Mouse (Mus musculus) lung, postnatal 25 days (tissue): ENCODE measurements at regions not wholly inside any gene's neighbourhood (a gene's known extent, or its start where the extent isn't known, plus 50 kb on each side); places are given as distances from the start of the nearest gene placed in this dataset.

Experiments
- DNase-seq: peaks from one replicate; pipeline ENCODE4 v3.0.0; 2022; ENCODE audit warnings: low spot score

DNA sequence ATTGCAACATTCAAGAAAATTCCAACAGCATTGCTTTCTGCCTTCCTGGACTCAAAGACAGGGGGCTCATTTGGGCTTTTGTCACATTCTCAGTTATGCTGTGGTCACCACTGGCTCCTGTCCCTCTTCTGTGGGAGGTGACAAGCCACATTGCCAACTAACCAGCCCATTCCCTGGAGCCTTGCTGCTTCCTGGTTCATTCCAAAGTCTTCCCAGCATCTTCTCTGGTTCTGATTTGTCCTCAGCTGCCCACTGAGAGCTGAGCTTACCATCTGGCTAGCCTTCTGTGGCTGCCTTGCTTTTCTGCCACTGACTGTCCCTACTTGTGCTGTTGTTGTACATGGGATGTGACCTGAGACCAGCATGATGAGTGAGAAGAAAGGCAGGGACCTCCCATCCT lies 111.0 kb downstream of the Cxcl12 start:
- no peak for DNase-seq

GRCm38 (mm10) chr6:117279786-117280411 lies 111.6 kb downstream of the Cxcl12 start:
- DNase-seq, result no peak

DNA sequence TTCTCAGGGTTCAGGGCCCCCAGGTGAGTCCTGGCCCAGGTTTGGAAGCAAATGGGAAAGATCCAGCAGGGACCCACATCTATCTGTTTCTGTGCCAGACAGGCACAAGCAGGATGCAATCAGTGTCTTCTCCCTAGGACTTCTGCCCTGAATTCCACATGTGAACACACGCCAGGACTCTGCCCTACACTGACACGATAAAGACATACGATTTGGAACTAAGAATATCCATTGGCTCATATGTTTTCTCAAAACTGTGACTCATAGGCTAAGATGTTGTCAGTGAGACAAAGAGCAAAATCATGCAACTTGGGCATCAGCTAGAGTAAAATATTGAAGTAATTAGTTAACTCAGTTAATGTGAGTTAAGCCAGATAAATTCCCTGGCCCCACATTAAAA lies 112.6 kb downstream of the Cxcl12 start:
- no peak for DNase-seq

DNA sequence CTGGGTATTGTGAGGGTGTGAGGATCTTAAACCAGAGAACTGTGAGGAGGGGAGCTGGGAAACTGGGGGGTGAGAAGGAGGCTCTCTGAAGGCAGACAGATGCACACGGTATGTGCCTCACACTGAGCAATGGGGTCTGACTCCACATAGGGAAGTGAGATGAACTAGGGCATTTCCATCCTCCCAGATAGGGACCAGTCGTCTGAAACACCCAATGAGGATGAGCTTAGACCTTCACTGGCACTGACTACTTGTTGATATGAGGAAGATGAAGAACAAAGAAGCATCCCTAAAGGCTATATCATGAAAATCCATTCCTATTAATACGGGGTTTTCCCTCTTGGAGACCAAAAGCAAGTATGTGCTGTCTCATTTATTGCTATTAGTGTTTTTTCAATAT lies 115.3 kb downstream of the Cxcl12 start:
- no peak for DNase-seq

DNA sequence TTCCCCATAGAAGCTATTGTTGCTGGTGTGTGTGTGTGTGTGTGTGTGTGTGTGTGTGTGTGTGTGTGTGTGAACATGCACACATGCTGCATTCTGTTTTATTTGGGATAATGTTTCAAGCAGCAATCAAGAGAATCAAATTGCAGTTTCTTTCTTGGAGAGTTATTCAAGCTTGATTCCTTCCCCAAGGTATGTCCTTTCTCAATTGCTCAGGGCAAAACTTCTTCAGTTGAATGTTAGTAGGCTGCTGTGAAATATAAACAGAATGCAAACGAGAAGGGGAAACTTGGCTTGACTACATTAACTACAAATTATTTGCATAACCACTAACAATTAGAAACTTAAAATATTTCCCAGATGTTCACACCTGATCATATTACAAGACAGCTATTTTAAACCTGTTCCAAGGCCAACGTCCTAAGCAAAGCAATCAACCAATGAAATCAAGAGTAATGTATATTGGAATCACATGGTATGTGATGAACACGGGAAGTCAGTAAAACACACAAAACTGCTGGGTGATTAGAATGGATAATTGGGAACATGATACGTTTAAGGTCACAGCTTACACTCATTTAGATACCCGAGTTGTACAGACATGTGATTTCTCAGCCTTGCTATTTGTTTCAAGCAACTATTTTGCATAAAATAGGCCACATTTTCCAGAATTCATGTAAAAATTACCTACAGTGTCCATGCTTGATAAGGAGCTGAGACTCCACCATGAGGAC lies 116.2 kb downstream of the Cxcl12 start:
- DNase-seq, result no peak

- no peak for DNase-seq
Observed at GRCm38 (mm10) chr6:117287396-117287795, 119.1 kb downstream of the Cxcl12 start.

- DNase-seq, result no peak
Observed at GRCm38 (mm10) chr6:117293780-117294465, 125.6 kb downstream of the Cxcl12 start.

GRCm38 (mm10) chr6:117297918-117298317 lies 129.6 kb downstream of the Cxcl12 start:
- DNase-seq, result no peak

- DNase-seq, result peak; percentile 11
Observed at GRCm38 (mm10) chr6:117299503-117300288, 131.4 kb downstream of the Cxcl12 start.

DNA sequence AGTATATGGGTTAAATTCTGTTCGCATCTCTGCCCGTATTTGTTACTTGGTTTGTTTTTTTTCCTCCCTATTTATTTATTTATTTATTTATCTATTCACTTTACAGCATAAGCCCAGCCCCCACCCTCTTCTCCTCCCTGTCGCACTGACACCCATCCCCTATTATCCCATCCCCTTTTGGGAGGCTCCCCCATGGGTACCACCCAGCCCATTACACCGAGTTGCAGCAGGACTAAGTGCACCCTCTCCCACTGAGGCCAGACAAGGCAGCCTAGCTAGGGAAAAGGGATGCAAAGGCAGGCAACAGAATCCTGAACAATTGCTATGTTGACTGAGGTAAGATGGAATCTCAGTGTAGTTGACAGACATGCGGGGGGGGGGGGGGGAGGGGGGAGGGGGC lies 135.0 kb downstream of the Cxcl12 start:
- no peak for DNase-seq

GRCm38 (mm10) chr6:117305736-117306250 lies 137.5 kb downstream of the Cxcl12 start:
- no peak for DNase-seq

- DNase-seq, result no peak
Observed at GRCm38 (mm10) chr6:117308636-117309035, 140.3 kb downstream of the Cxcl12 start.

DNA sequence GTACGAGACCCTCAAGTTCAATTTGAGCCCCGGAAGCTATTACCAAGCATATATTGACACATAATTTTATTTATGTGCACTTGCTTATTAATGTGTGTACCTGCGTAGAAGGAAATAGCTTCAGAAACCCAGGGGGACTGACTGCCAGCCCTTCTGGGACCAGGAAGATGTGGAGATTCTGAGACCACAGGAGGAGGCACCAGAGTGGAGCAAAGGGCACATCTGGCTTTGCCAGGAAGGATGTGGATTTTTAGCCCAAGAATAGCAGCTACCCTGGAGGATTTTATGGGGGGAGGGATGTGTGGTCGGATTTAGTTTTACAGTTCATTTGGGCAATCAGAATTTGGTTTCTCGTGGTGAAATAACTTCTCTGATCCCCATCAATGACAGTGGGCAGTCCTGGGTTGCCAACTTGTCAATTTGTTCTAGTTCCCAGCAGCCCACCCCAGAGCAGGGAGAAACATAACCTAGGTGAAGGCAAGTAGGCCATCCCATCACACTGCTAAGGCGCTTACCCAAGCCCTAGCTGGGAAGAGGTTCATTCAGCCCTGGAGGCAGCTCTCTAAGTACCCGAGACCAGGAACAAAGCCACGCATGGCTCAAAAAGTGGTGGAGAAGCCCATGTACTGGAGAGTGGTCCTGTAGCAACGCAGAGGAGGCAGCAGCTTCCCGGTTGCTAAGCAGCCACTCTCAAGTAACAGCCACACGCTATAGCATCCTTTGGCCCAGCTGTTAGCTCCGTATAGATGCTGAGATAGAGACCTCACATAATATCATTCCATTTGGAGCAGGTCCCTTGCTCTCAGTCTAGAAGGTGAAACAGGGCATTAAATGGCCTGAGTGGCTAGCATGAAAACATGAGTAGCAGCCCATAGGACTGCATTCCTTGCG lies 144.8 kb downstream of the Cxcl12 start:
- no peak for DNase-seq

DNA sequence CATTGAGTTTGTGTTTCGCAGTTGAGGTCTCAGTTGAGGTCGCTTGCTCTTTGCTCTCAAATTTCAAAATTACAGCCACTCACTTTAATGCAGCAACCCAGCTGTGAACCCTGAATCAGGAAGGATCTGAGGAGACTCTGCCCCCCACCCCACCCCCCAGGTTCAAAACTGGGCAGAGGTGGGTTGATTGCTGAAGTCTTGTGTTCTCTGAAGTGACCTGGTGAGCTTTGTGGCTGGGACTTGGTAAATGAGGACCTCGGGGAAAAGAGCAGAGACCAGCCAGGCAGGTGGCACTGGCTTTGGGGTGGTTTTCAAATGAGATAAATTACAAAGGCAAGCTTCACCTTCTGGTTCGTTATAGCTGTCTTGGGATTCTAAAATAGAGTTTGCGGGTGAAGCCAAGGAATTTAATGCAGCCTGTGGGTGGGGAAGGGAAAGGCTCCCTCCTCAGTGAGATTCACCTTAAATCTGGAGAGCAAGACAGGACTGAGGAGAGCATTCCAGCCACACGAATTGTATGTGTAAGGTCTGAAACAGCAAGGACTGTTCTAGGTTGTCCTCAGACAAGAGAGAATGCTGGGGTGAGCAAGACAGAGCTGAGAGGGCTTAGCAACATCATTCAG lies 145.7 kb downstream of the Cxcl12 start:
- no peak for DNase-seq

- no peak for DNase-seq
Observed at GRCm38 (mm10) chr6:117323301-117323700, 155.0 kb downstream of the Cxcl12 start.

- DNase-seq, result no peak
Observed at GRCm38 (mm10) chr6:117323850-117324249, 155.5 kb downstream of the Cxcl12 start.

DNA sequence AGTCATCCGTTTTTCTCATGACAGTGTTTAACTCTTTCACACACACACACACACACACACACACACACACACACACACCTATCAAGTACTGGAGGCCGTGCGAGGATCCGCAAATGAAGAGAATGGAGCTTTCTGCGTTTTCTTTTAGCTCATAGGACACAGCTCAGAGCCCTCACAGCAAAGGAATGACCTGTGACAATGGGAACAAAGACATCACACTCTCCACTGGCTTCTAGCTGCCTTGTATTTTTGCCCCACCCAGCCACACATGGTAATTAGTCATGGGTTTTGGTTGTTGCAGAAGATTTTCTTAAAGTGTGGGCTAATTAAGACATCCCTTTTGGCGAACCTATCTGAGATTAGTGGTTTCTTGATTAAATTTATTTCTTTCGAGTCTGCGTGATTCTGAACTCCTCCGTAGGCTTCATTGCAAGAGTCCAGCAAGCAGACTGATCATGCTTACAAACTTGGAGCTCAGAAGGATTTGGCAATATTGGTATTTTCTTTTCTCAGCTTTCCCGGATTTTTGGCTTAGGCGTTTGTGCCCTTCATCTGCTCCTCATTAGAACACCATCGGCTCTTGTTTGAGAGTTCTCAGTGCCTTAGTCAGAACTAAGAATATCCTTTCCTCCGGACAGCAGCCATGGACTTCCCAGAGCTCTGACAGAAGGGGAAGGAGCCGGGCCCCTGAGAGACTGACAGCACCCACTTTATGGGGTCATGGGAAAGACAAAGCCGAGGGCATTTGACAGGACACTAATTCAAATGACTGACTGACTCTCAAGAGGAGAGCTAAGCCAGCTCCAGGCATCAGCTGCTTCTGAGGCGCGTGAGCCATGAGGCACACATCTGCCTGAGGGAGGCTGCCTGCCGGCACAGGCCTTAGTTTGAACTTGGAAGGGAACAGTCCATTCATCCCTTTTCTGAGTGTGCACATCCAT lies 158.8 kb downstream of the Cxcl12 start:
- DNase-seq, result peak; percentile 14

GRCm38 (mm10) chr6:117329164-117329939 lies 161.0 kb downstream of the Cxcl12 start:
- DNase-seq, result no peak

- DNase-seq, result no peak
Observed at GRCm38 (mm10) chr6:117330198-117330597, 161.9 kb downstream of the Cxcl12 start.
